Mouse (Mus musculus) left cerebral cortex, postnatal 4 days (tissue): Measurements from ENCODE around the gene Amh. TPM values are rescaled to one million over a fixed set of nuclear protein-coding genes. Genes with fewer than 3 reads are reported as not detected.
"Not testable (repeated sequence)": the region's sequence is repeated elsewhere in the genome, so short reads cannot be mapped to it uniquely, and the experiment has no call there.

Experiments used
- DNase-seq: peaks from one replicate; pipeline ENCODE4 v3.0.0-alpha.2; 2022
- intact Hi-C: fragments of 180-260 bp; cut with DNase I; formaldehyde crosslinking; loops from one replicate; pipeline ENCODE4 v1.15.1; 2025
- total RNA-seq, 2 experiments: library from RNA; stranded (reverse); gene quantifications; 2 replicates each; pipeline ENCODE4 v1.2.3; 2021

Gene Amh
- total RNA-seq, 2 experiments from 2014 or later: 1.9 to 2.2 TPM

GRCm38 (mm10) chr10:80806341-80807056, 1.5 kb downstream of the Amh start:
- intact Hi-C loops: no loop called here
- DNase-seq: no peak

- DNase-seq: peak; percentile 80
- intact Hi-C loops: no loop called here
Measured at GRCm38 (mm10) chr10:80807057-80807627, 2.1 kb downstream of the Amh start.

- intact Hi-C loops: no loop called here
- no peak for DNase-seq
Measured at GRCm38 (mm10) chr10:80808099-80808984, 3.3 kb downstream of the Amh start.

- DNase-seq: no peak
- intact Hi-C loops: no loop called here
Measured at GRCm38 (mm10) chr10:80808985-80809632, 4.1 kb downstream of the Amh start.

GRCm38 (mm10) chr10:80810084-80810483, 5.0 kb downstream of the Amh start:
- DNase-seq: no peak
- intact Hi-C loops: no loop called here

- intact Hi-C loops: no loop called here
- DNase-seq: no peak
Measured at GRCm38 (mm10) chr10:80812391-80813041, 7.5 kb downstream of the Amh start.

GRCm38 (mm10) chr10:80813366-80813765, 8.3 kb downstream of the Amh start, which contains the start of gene Jsrp1:
TSS of gene Jsrp1 (minus strand) at chr10:80813498.
- intact Hi-C loops: no loop called here
- DNase-seq: no peak

- DNase-seq: no peak
- intact Hi-C loops: no loop called here
Measured at GRCm38 (mm10) chr10:80814800-80815199, 9.8 kb downstream of the Amh start.

- DNase-seq, intact Hi-C loops: not testable (repeated sequence)
Measured at GRCm38 (mm10) chr10:80816303-80816702, 11.3 kb downstream of the Amh start.

- intact Hi-C loops: no loop called here
- no peak for DNase-seq
Measured at GRCm38 (mm10) chr10:80817164-80817563, 12.1 kb downstream of the Amh start.

GRCm38 (mm10) chr10:80817955-80818354, 12.9 kb downstream of the Amh start:
- DNase-seq, intact Hi-C loops: not testable (repeated sequence)

GRCm38 (mm10) chr10:80818599-80819281, 13.7 kb downstream of the Amh start:
- intact Hi-C loops: no loop called here
- DNase-seq: no peak

- intact Hi-C loops: no loop called here
- no peak for DNase-seq
Measured at GRCm38 (mm10) chr10:80819406-80819805, 14.4 kb downstream of the Amh start.

- DNase-seq: no peak
- intact Hi-C loops: loop anchor here (5.0 kb wide), 1 partner anchor 60 kb away; no protein-coding TSS in a partner anchor
Measured at GRCm38 (mm10) chr10:80821991-80822390, 16.9 kb downstream of the Amh start.

- intact Hi-C loops: loop anchor here (5.0 kb wide), 1 partner anchor 60 kb away; no protein-coding TSS in a partner anchor
- DNase-seq: no peak
Measured at GRCm38 (mm10) chr10:80822528-80822927, 17.5 kb downstream of the Amh start.

- intact Hi-C loops: loop anchor here (5.0 kb wide), 1 partner anchor 59 kb away; no protein-coding TSS in a partner anchor
- no peak for DNase-seq
Measured at GRCm38 (mm10) chr10:80823316-80823715, 18.3 kb downstream of the Amh start.

GRCm38 (mm10) chr10:80823847-80824643, 19.0 kb downstream of the Amh start:
- intact Hi-C loops: loop anchor here (5.0 kb wide), 1 partner anchor 58 kb away; no protein-coding TSS in a partner anchor
- DNase-seq: no peak

- intact Hi-C loops: loop anchor here (5.0 kb wide), 2 partner anchors 57 to 172 kb away; no protein-coding TSS in a partner anchor
Measured at GRCm38 (mm10) chr10:80824827-80825226, 19.8 kb downstream of the Amh start.

More at GRCm38 (mm10) chr10:80824827-80825226, 19.8 kb downstream of the Amh start:
- no peak for DNase-seq
